Mouse (Mus musculus): Measurements from ENCODE around the gene Gm884. TPM values are rescaled to one million over a fixed set of nuclear protein-coding genes. Genes with fewer than 3 reads are reported as not detected.
"Not testable (repeated sequence)": the region's sequence is repeated elsewhere in the genome, so short reads cannot be mapped to it uniquely, and the experiment has no call there.

The Gm884 gene
- total RNA-seq, 2 experiments from 2014 or later: not detected

GRCm38 (mm10) chr11:103639407-103639946 is 18.5 kb upstream of the Gm884 start:
- intact Hi-C loops (cut with DNase I; ENCODE audit: low total_unique reads): loop anchor here (5.0 kb wide), 2 partner anchors 33 to 123 kb away; no protein-coding TSS in a partner anchor
- DNase-seq: peak; percentile 33

- DNase-seq: no peak
- intact Hi-C loops (cut with DNase I; ENCODE audit: low total_unique reads): loop anchor here (5.0 kb wide), 2 partner anchors 34 to 124 kb away; no protein-coding TSS in a partner anchor
Measured at GRCm38 (mm10) chr11:103638790-103639189, 17.9 kb upstream of the Gm884 start, which contains the start of gene Lyzl6. TSS of gene Lyzl6 (minus strand) at chr11:103638890.

- intact Hi-C loops (cut with DNase I; ENCODE audit: low total_unique reads): loop anchor here (5.0 kb wide), 2 partner anchors 36 to 126 kb away; no protein-coding TSS in a partner anchor
- DNase-seq: no peak
Measured at GRCm38 (mm10) chr11:103636261-103636660, 15.3 kb upstream of the Gm884 start.

GRCm38 (mm10) chr11:103635481-103635880 is 14.5 kb upstream of the Gm884 start:
- DNase-seq: no peak
- intact Hi-C loops (cut with DNase I; ENCODE audit: low total_unique reads): loop anchor here (5.0 kb wide), 2 partner anchors 37 to 127 kb away; no protein-coding TSS in a partner anchor

- intact Hi-C loops (cut with DNase I; ENCODE audit: low total_unique reads): loop anchor here (5.0 kb wide), 2 partner anchors 37 to 127 kb away; no protein-coding TSS in a partner anchor
Measured at GRCm38 (mm10) chr11:103634806-103635205, 13.9 kb upstream of the Gm884 start.

GRCm38 (mm10) chr11:103627453-103627852 is 6.5 kb upstream of the Gm884 start:
- intact Hi-C loops (cut with DNase I; ENCODE audit: low total_unique reads): no loop called here
- DNase-seq: no peak

More at GRCm38 (mm10) chr11:103634806-103635205, 13.9 kb upstream of the Gm884 start:
- DNase-seq: no peak

- no peak for DNase-seq
Measured at GRCm38 (mm10) chr11:103610772-103611171, 10.2 kb downstream of the Gm884 start.

GRCm38 (mm10) chr11:103606611-103607010 is 14.3 kb downstream of the Gm884 start:
- intact Hi-C loops (cut with DNase I; ENCODE audit: low total_unique reads): no loop called here
- DNase-seq: no peak

More at GRCm38 (mm10) chr11:103610772-103611171, 10.2 kb downstream of the Gm884 start:
- intact Hi-C loops (cut with DNase I; ENCODE audit: low total_unique reads): no loop called here

GRCm38 (mm10) chr11:103578339-103578738 is 42.6 kb downstream of the Gm884 start:
- DNase-seq: no peak
- intact Hi-C loops (cut with DNase I; ENCODE audit: low total_unique reads): no loop called here

GRCm38 (mm10) chr11:103556021-103556420 is 64.9 kb downstream of the Gm884 start:
- DNase-seq: no peak
- intact Hi-C loops (cut with DNase I; ENCODE audit: low total_unique reads): loop anchor here (10.0 kb wide), 1 partner anchor 221 kb away; no protein-coding TSS in a partner anchor

- intact Hi-C loops (cut with DNase I; ENCODE audit: low total_unique reads); DNase-seq: not testable (repeated sequence)
Measured at GRCm38 (mm10) chr11:103534973-103535372, 86.0 kb downstream of the Gm884 start.

GRCm38 (mm10) chr11:103512111-103512510 is 108.8 kb downstream of the Gm884 start:
- intact Hi-C loops (cut with DNase I; ENCODE audit: low total_unique reads): no loop called here
- DNase-seq: no peak

GRCm38 (mm10) chr11:103504497-103504896 is 116.4 kb downstream of the Gm884 start, which contains the start of gene Lrrc37a:
TSS of gene Lrrc37a (minus strand) at chr11:103504597.
- intact Hi-C loops (cut with DNase I; ENCODE audit: low total_unique reads): no loop called here
- DNase-seq: no peak

Other genes starting within 250 kb of the Gm884 start
- gene Plekhm1, start 208.5 kb downstream of the Gm884 start, total RNA-seq (2021): 1 to 10 TPM; 7.9 to 9.3 TPM
- not detected for gene Lrrc37a, start 116.5 kb downstream of the Gm884 start, total RNA-seq (2021)
- gene Lyzl6, start 17.8 kb upstream of the Gm884 start, total RNA-seq (2021): not detected
- gene Rprml, start 28.4 kb upstream of the Gm884 start, total RNA-seq (2021): not detected
- 10 to 100 TPM; 40.0 to 43.5 TPM for gene Gosr2, start 76.8 kb upstream of the Gm884 start, total RNA-seq (2021)
- gene Wnt9b, start 128.7 kb upstream of the Gm884 start, total RNA-seq (2021): under 1 TPM in 1 of 2 experiments, not detected in 1; 0.09 TPM
- under 1 TPM in 1 of 2 experiments, not detected in 1; 0.18 TPM for gene Wnt3, start 153.0 kb upstream of the Gm884 start, total RNA-seq (2021)